Mouse (Mus musculus) heart, postnatal 0 days (tissue): Measurements from ENCODE around the gene Gm9918. TPM values are rescaled to one million over a fixed set of nuclear protein-coding genes. Genes with fewer than 3 reads are reported as not detected.
"Not testable (repeated sequence)": the region's sequence is repeated elsewhere in the genome, so short reads cannot be mapped to it uniquely, and the experiment has no call there.

Experiments
- ATAC-seq: fragments of 200-750 bp; cut with Nextera tagmentation; 2 replicates; pipeline ENCODE4 v1.8.0; 2017; ENCODE audit warnings: low read depth, moderate number of reproducible peaks, moderate library complexity; ENCODE audit not compliant: insufficient read depth
- DNase-seq: peaks from one replicate; pipeline ENCODE4 v3.0.0-alpha.2; 2016; ENCODE audit warnings: low spot score
- H3K27ac ChIP-seq: fragments of 300-500 bp; sonication (generic); 2 replicates; pipeline ENCODE4 v1.5.1; 2014; ENCODE audit warnings: low read depth, mild to moderate bottlenecking
- H3K27me3 ChIP-seq: fragments of 300-500 bp; sonication (generic); 2 replicates; pipeline ENCODE4 v1.6.1; 2014; ENCODE audit warnings: low read length, mixed read lengths; ENCODE audit not compliant: control insufficient read depth, insufficient read depth
- H3K36me3 ChIP-seq: fragments of 300-500 bp; sonication (generic); replicated peaks from 2 replicates; pipeline ENCODE4 v1.6.1; 2014; ENCODE audit warnings: low read length, mixed read lengths; ENCODE audit not compliant: control insufficient read depth, insufficient read depth
- H3K4me1 ChIP-seq: fragments of 300-500 bp; sonication (generic); 2 replicates; pipeline ENCODE4 v1.6.1; 2014; ENCODE audit warnings: antibody characterized with exemption; ENCODE audit not compliant: control insufficient read depth, insufficient read depth
- H3K4me2 ChIP-seq: fragments of 300-500 bp; sonication (generic); 2 replicates; pipeline ENCODE4 v1.6.1; 2014; ENCODE audit warnings: low read depth, mild to moderate bottlenecking, low read length, moderate library complexity
- H3K4me3 ChIP-seq: fragments of 300-500 bp; sonication (generic); 2 replicates; pipeline ENCODE4 v1.5.1; 2014; ENCODE audit warnings: low read depth, low read length
- H3K9ac ChIP-seq: fragments of 300-500 bp; sonication (generic); replicated peaks from 2 replicates; pipeline ENCODE4 v1.6.1; 2014; ENCODE audit warnings: low read depth, low read length, mixed read lengths
- H3K9me3 ChIP-seq: fragments of 300-500 bp; sonication (generic); replicated peaks from 2 replicates; pipeline ENCODE4 v1.6.1; 2016; ENCODE audit warnings: low read length; ENCODE audit not compliant: control insufficient read depth
- CTCF ChIP-seq: IDR thresholded peaks from 2 replicates; pipeline ENCODE4 v1.5.1; 2016; ENCODE audit warnings: antibody characterized with exemption, control low read depth, low read depth
- EP300 ChIP-seq: IDR thresholded peaks from 2 replicates; pipeline ENCODE4 v1.6.1; 2016; ENCODE audit warnings: antibody characterized with exemption, low read depth
- WGBS: fragments of 180-500 bp; shearing (Covaris S2); extraction: QIAGEN DNeasy Blood & Tissue Kit; methylation state at CpG from one replicate; pipeline ENCODE4 v1.1.7; 2014; 5-methylcytosine and 5-hydroxymethylcytosine counted together
- polyA plus RNA-seq: library from polyadenylated mRNA; unstranded; fragments of >200 nt; fragmentation: Nextera tagmentation; extraction: Ambion mirVana; gene quantifications from 2 replicates; pipeline ENCODE4 v1.2.1, GENCODE M21; 2015
- total RNA-seq: library from RNA; depleted of rRNA; stranded (reverse); fragments of >200 nt; gene quantifications from 2 replicates; pipeline ENCODE4 v1.2.3, GENCODE M21; 2014; ENCODE audit warnings: low replicate concordance; rRNA removed

Gm9918 gene
- total RNA-seq (not detected in 2 replicates), polyA plus RNA-seq (not detected in 2 replicates)

DNA sequence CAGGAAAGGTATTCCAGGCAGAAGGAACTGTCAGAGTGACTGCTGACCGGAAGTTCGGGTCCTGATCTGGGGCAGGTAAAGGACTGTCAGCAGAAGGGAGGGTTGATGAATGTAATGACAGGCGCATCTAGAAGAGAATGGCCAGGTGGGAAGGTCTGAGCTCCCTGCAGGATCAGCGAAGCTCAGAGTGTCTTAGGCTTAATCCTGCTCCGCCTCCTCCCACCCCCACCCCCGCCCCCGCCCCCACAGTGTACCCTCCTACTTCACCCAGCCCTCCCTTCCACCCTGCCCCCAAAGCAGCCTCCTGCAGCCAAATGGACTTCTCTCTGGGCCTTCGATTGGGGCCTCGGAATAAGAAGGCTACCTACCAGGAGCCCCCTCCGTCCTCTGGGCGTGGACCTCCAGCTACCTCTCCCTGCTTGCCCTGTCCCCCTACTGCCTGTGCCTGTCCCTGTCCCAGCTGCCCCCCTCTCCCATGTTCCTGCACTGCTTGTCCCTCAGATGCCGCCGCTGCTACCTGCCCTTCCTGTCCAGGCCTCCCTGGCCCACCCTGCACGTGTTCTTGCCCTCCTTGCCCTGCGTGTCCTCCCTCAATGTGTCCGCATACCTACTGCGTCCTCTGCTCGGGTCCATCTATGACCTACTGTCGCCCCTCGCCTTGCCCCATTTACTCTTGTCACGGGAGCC lies at the start of gene Gm9918:
Gm9918 (plus strand) TSS at position 290 of the 687 bp plus-strand sequence.
- DNase-seq (no peak), ATAC-seq (no peak)
- no peaks in the 10 kb centered on the region for H3K36me3 ChIP-seq
- H3K27ac ChIP-seq = no peak within 1 kb of the TSS
- H3K4me1 ChIP-seq = no peaks in the 10 kb centered on the region
- H3K27me3 ChIP-seq = peaks cover 12% of the 10 kb centered on the region
- H3K9me3 ChIP-seq = no peaks in the 10 kb centered on the region
- no peak within 1 kb of the TSS for H3K4me2 ChIP-seq
- H3K4me3 ChIP-seq = no peak within 1 kb of the TSS
- WGBS = 12% methylated on average over 21 of the region's 21 CpGs
- H3K9ac ChIP-seq = no peak within 1 kb of the TSS
- TF ChIP-seq CTCF = no peak
- no peak for TF ChIP-seq EP300

DNA sequence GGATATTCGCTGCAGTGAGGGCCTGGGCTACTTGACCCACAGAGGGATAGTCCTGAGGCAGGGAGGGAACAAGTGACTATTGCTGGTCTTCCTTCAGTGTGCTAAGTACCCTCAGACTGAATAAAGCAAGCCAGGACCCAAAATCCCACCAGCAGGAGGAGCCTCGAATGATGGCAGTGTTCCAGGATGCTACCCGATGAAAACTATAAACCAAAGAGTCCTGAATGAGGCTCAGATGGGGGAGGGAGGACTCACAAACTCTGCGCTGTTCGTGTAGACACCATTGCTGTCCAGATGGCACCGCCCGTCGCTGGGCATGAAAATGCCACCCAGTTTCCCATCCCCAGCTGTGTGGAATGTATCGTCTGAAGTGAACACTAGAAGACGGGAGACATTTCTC lies 48.0 kb upstream of the Gm9918 start:
- no peak for ATAC-seq
- WGBS = 54% methylated on average over 10 of the region's 10 CpGs
- TF ChIP-seq EP300 (no peak), CTCF (no peak; the same call in 1 of the 2 replicates)
- Histone ChIP-seq H3K27me3 (peaks cover 25% of the 10 kb centered on the region), H3K27ac (no peak overlapping the region), H3K4me1 (peaks cover 12% of the 10 kb centered on the region), H3K9ac (no peak overlapping the region), H3K4me3 (no peak overlapping the region), H3K36me3 (no peaks in the 10 kb centered on the region), H3K9me3 (no peaks in the 10 kb centered on the region), H3K4me2 (no peak overlapping the region)
- DNase-seq = no peak

GRCm38 (mm10) chr15:102224186-102224991 lies 46.0 kb upstream of the Gm9918 start:
- Histone ChIP-seq H3K4me2 (peak overlapping the region; percentile 89), H3K4me1 (peaks cover 12% of the 10 kb centered on the region), H3K27me3 (peaks cover 25% of the 10 kb centered on the region), H3K36me3 (no peaks in the 10 kb centered on the region), H3K9me3 (no peaks in the 10 kb centered on the region), H3K27ac (no peak overlapping the region; the same call in 1 of the 2 replicates), H3K4me3 (peak overlapping the region; percentile 49), H3K9ac (peak overlapping the region; percentile 35)
- DNase-seq = peak; percentile 65
- 3% methylated on average over 43 of the region's 43 CpGs for WGBS
- peak; percentile 88 for ATAC-seq
- TF ChIP-seq EP300 (no peak), CTCF (peak; percentile 78)

GRCm38 (mm10) chr15:102224992-102225617 lies 45.3 kb upstream of the Gm9918 start:
- Histone ChIP-seq H3K4me1 (peaks cover 12% of the 10 kb centered on the region), H3K27me3 (peaks cover 25% of the 10 kb centered on the region), H3K4me3 (peak overlapping the region; percentile 49), H3K9ac (peak overlapping the region; percentile 35; the same call in 1 of the 2 replicates), H3K9me3 (no peaks in the 10 kb centered on the region), H3K4me2 (peak overlapping the region; percentile 89), H3K36me3 (no peaks in the 10 kb centered on the region), H3K27ac (no peak overlapping the region; the same call in 1 of the 2 replicates)
- DNase-seq = no peak
- no peak for ATAC-seq
- 9% methylated on average over 21 of the region's 21 CpGs for WGBS
- no peak for TF ChIP-seq CTCF
- TF ChIP-seq EP300 = no peak

GRCm38 (mm10) chr15:102225619-102226018 lies 44.7 kb upstream of the Gm9918 start:
- not testable (repeated sequence) for DNase-seq, H3K36me3 ChIP-seq, H3K4me3 ChIP-seq, H3K4me2 ChIP-seq, ATAC-seq, H3K27ac ChIP-seq, H3K9me3 ChIP-seq, H3K9ac ChIP-seq
- peaks cover 25% of the 10 kb centered on the region for H3K27me3 ChIP-seq
- H3K4me1 ChIP-seq = peaks cover 12% of the 10 kb centered on the region
- WGBS = 72% methylated on average over 5 of the region's 6 CpGs
